Mouse (Mus musculus) cerebellum, postnatal 25 days (tissue): Measurements from ENCODE around the gene Tor1aip2.

Source experiments
- DNase-seq, 2 experiments: peaks; one replicate each; pipeline ENCODE4 v3.0.0; 2021; ENCODE audit warnings: mixed read lengths in 2 of 2

The Tor1aip2 gene

GRCm38 (mm10) chr1:156111728-156112127 is 76.5 kb downstream of the Tor1aip2 start:
- no peak for DNase-seq

- no peak for DNase-seq
Measured at GRCm38 (mm10) chr1:156112142-156112541, 76.9 kb downstream of the Tor1aip2 start.

- no peak for DNase-seq
Measured at GRCm38 (mm10) chr1:156113884-156114499, 78.8 kb downstream of the Tor1aip2 start.

- DNase-seq, result no peak
Measured at GRCm38 (mm10) chr1:156116770-156117169, 81.6 kb downstream of the Tor1aip2 start.
